Comparison of ENCODE assay signal across 9 mouse cellular contexts in genomic region chr17:23746311-23746710, GRCm38 (mm10). TPM values are rescaled to one million over a fixed set of nuclear protein-coding genes. Genes with fewer than 3 reads are reported as not detected.
DNase-seq lines count a peak whose midpoint lies in the region; ATAC-seq and TF ChIP-seq lines count a peak whose summit lies in the region.
"Had no signal": no experiment of that assay in that cellular context is flagged by ENCODE, and none has a peak within 500 bp of the region (broad histone marks: within the 10 kb centered on the region; RNA-seq: fewer than 3 reads in every experiment).

No protein-coding gene starts in this region.

- H3K79me2 ChIP-seq in MEL (ENCODE audit: control insufficient read depth, insufficient read depth, low read length, poor library complexity): no peaks in the 10 kb centered on the region

- peaks cover 14 to 25% of the 10 kb centered on the region in 2 experiments; a peak in 3 of 4 replicates for H3K4me1 ChIP-seq in heart, embryonic 14.5 days (ENCODE audit: control insufficient read depth in 2 of 2, insufficient read depth in 2 of 2, low read length in 2 of 2)
- H3K4me1 ChIP-seq in MEL (ENCODE audit: control insufficient read depth in 1 of 2, insufficient read depth in 2 of 2, low read length in 2 of 2): peaks cover 4 to 23% of the 10 kb centered on the region in 2 experiments; a peak in 3 of 4 replicates
- peaks cover 12% of the 10 kb centered on the region for H3K4me1 ChIP-seq in hindbrain, embryonic 11.5 days (replicated peaks; ENCODE audit: control insufficient read depth, insufficient read depth, low read length)
- peaks cover 29% of the 10 kb centered on the region for H3K4me1 ChIP-seq in midbrain, embryonic 12.5 days

- H3K4me2 ChIP-seq in heart, embryonic 14.5 days (ENCODE audit: low read length): peak overlapping the region; percentile 60
- peak overlapping the region; percentile 57 for H3K4me2 ChIP-seq in hindbrain, embryonic 11.5 days (replicated peaks; ENCODE audit: low read depth, low read length)
- peak overlapping the region; percentile 70 for H3K4me2 ChIP-seq in midbrain, embryonic 12.5 days (replicated peaks)

- peaks cover 71% of the 10 kb centered on the region for H3K27me3 ChIP-seq in heart, embryonic 14.5 days (ENCODE audit: control insufficient read depth, insufficient read depth, low read length)
- H3K27me3 ChIP-seq in MEL (ENCODE audit: control insufficient read depth in 1 of 2, insufficient read depth in 2 of 2, low read length in 2 of 2): no peaks in the 10 kb centered on the region
- H3K27me3 ChIP-seq in hindbrain, embryonic 11.5 days (ENCODE audit: control insufficient read depth, insufficient read depth, low read length): peaks cover 65% of the 10 kb centered on the region
- H3K27me3 ChIP-seq in midbrain, embryonic 12.5 days: peaks cover 70% of the 10 kb centered on the region

- H3K36me3 ChIP-seq in heart, embryonic 14.5 days (ENCODE audit: control insufficient read depth, insufficient read depth, low read length): peaks cover 2% of the 10 kb centered on the region
- H3K36me3 ChIP-seq in MEL (ENCODE audit: control insufficient read depth in 1 of 2, insufficient read depth in 2 of 2, low read length in 2 of 2): peaks cover 0 to 4% of the 10 kb centered on the region in 2 experiments; a peak in 2 of 4 replicates
- no peaks in the 10 kb centered on the region for H3K36me3 ChIP-seq in hindbrain, embryonic 11.5 days (ENCODE audit: control insufficient read depth, insufficient read depth, low read length)
- peaks cover 1% of the 10 kb centered on the region for H3K36me3 ChIP-seq in midbrain, embryonic 12.5 days
- H3K36me3 ChIP-seq: liver, embryonic 15.5 days had no signal

- no peak for TF ChIP-seq RAD21 in MEL (IDR thresholded peaks at IDR 0.05; ENCODE audit: low read depth, low read length)

- TF ChIP-seq CTCF in MEL (IDR thresholded peaks at IDR 0.05 in 2 of 3, conservative IDR thresholded peaks at IDR 0.05 in 1 of 3; ENCODE audit: control insufficient read depth in 1 of 3, insufficient read depth in 1 of 3, low read depth in 2 of 3, low read length in 3 of 3, poor library complexity in 1 of 3, severe bottlenecking in 1 of 3): peak; percentile 10 to 57 (median 37); a peak in 4 of 6 replicates

- H3K27ac ChIP-seq in heart, embryonic 14.5 days (replicated peaks in 1 of 2; ENCODE audit: control insufficient read depth in 1 of 2, insufficient read depth in 1 of 2, low read depth in 2 of 2, low read length in 2 of 2): no peak overlapping the region
- no peak overlapping the region for H3K27ac ChIP-seq in MEL (ENCODE audit: control insufficient read depth, low read depth, low read length)
- no peak overlapping the region for H3K27ac ChIP-seq in hindbrain, embryonic 11.5 days (ENCODE audit: low read depth, low read length)
- no peak overlapping the region for H3K27ac ChIP-seq in midbrain, embryonic 12.5 days (replicated peaks)
- H3K27ac ChIP-seq: liver, embryonic 15.5 days had no signal

- H3K4me3 ChIP-seq in heart, embryonic 14.5 days (ENCODE audit: control insufficient read depth in 1 of 2, insufficient read depth in 1 of 2, low read depth in 1 of 2, low read length in 2 of 2): no peak overlapping the region
- no peak overlapping the region for H3K4me3 ChIP-seq in MEL (ENCODE audit: control insufficient read depth in 1 of 2, insufficient read depth in 1 of 2, low read depth in 2 of 2, low read length in 2 of 2)
- peak overlapping the region; percentile 29 for H3K4me3 ChIP-seq in hindbrain, embryonic 11.5 days (ENCODE audit: low read depth, low read length)
- peak overlapping the region; percentile 40; the same call in 1 of the 2 replicates for H3K4me3 ChIP-seq in midbrain, embryonic 12.5 days

- TF ChIP-seq POLR2A in MEL (IDR thresholded peaks at IDR 0.05; ENCODE audit: control insufficient read depth in 1 of 2, insufficient read depth in 1 of 2, low read depth in 1 of 2, low read length in 2 of 2, poor library complexity in 1 of 2): no peak

- no peak for DNase-seq in heart, adult 18-20 months
- peak; percentile 48 for DNase-seq in MEL (ENCODE audit: low read depth, low spot score)
- DNase-seq in hindbrain, embryonic 11.5 days (ENCODE audit: low spot score): peak; percentile 31
- no peak for DNase-seq in left cerebral cortex, adult 18-20 months (ENCODE audit: low spot score in 2 of 2)
- no peak for DNase-seq in adipocyte (ENCODE audit: low spot score)

- no peaks in the 10 kb centered on the region for H3K9me3 ChIP-seq in heart, embryonic 14.5 days (ENCODE audit: control insufficient read depth, low read length)
- H3K9me3 ChIP-seq in MEL (replicated peaks; ENCODE audit: insufficient read depth, low read length): no peaks in the 10 kb centered on the region
- no peaks in the 10 kb centered on the region for H3K9me3 ChIP-seq in hindbrain, embryonic 11.5 days (ENCODE audit: control insufficient read depth, low read length)
- H3K9me3 ChIP-seq in midbrain, embryonic 12.5 days: no peaks in the 10 kb centered on the region
- H3K9me3 ChIP-seq: liver, embryonic 15.5 days had no signal

- 5% methylated on average over 12 of the region's 12 CpGs for WGBS in heart, embryonic 14.5 days
- WGBS in hindbrain, embryonic 11.5 days: 2% methylated on average over 12 of the region's 12 CpGs
- WGBS in midbrain, embryonic 12.5 days: 1% methylated on average over 12 of the region's 12 CpGs

- TF ChIP-seq EP300 in MEL (IDR thresholded peaks at IDR 0.05; ENCODE audit: low read depth in 1 of 2, low read length in 2 of 2): no peak

- ATAC-seq in heart, embryonic 14.5 days (ENCODE audit: insufficient number of reproducible peaks, insufficient read depth, low FRiP score, low read depth): no peak
- no peak for ATAC-seq in hindbrain, embryonic 11.5 days (ENCODE audit: low FRiP score)
- no peak for ATAC-seq in midbrain, embryonic 12.5 days (ENCODE audit: low FRiP score, low read depth)
- ATAC-seq in megakaryocyte-erythroid progenitor cell, adult 5-6 weeks (replicated peaks; ENCODE audit: low FRiP score, low TSS enrichment, poor library complexity, severe bottlenecking): no peak

- no peak overlapping the region for H3K9ac ChIP-seq in heart, embryonic 14.5 days (ENCODE audit: low read length)
- no peak overlapping the region for H3K9ac ChIP-seq in MEL (ENCODE audit: control insufficient read depth, low read depth, low read length, poor library complexity, severe bottlenecking)
- H3K9ac ChIP-seq in hindbrain, embryonic 11.5 days (ENCODE audit: low read depth, low read length): no peak overlapping the region
- no peak overlapping the region for H3K9ac ChIP-seq in midbrain, embryonic 12.5 days (replicated peaks)
- H3K9ac ChIP-seq: liver, embryonic 15.5 days had no signal

RNA-seq across cellular contexts. Expression of gene Kremen2, which starts 0.7 kb away (rescaled TPM):
- polyA plus RNA-seq in heart, embryonic 14.5 days (2014; fragmentation: Nextera tagmentation; extraction: Ambion mirVana): not detected in 2 replicates
- under 1 TPM; 0.15 to 0.18 TPM for total RNA-seq in heart, adult 18-20 months (2021)
- total RNA-seq in MEL (2012; rRNA removed): 0.10 TPM in 1 of 2 replicates, not detected in the other
- polyA plus RNA-seq in MEL (2012; ENCODE audit: insufficient read depth in 1 of 2, insufficient read length in 2 of 2, low read depth in 1 of 2, low replicate concordance in 2 of 2, missing spikeins in 1 of 2): under 1 TPM in 1 of 2 experiments, not detected in 1; 0.11 TPM
- polyA plus RNA-seq in hindbrain, embryonic 11.5 days (2014; fragmentation: Nextera tagmentation; extraction: Ambion mirVana): 2.0 and 2.6 TPM in 2 replicates
- polyA plus RNA-seq in midbrain, embryonic 12.5 days (2016; fragmentation: Nextera tagmentation; extraction: Ambion mirVana): 1.2 and 1.5 TPM in 2 replicates
- under 1 TPM; 0.60 to 0.82 TPM for total RNA-seq in left cerebral cortex, adult 18-20 months (2021)
- total RNA-seq in megakaryocyte-erythroid progenitor cell, adult 5-6 weeks (2014; fragmentation: Nextera tagmentation): 0.52 TPM in 1 of 2 replicates, not detected in the other
- not detected in 2 replicates for total RNA-seq in megakaryocyte-erythroid progenitor cell, adult 5-6 weeks (2017)
- polyA plus RNA-seq: liver, embryonic 15.5 days had no signal

RNA-seq across cellular contexts. Expression of gene Paqr4, which starts 5.6 kb away (rescaled TPM):
- 10.6 and 12.7 TPM in 2 replicates for polyA plus RNA-seq in heart, embryonic 14.5 days (2014; fragmentation: Nextera tagmentation; extraction: Ambion mirVana)
- 10 to 100 TPM; 22.9 to 29.2 TPM for total RNA-seq in heart, adult 18-20 months (2021)
- 5.2 and 6.5 TPM in 2 replicates for total RNA-seq in MEL (2012; rRNA removed)
- polyA plus RNA-seq in MEL (2012; ENCODE audit: insufficient read depth in 1 of 2, insufficient read length in 2 of 2, low read depth in 1 of 2, low replicate concordance in 2 of 2, missing spikeins in 1 of 2): 10 to 100 TPM in 1 of 2 experiments, not detected in 1; 10.7 TPM
- polyA plus RNA-seq in hindbrain, embryonic 11.5 days (2014; fragmentation: Nextera tagmentation; extraction: Ambion mirVana): 28.0 and 28.9 TPM in 2 replicates
- 40.4 and 41.2 TPM in 2 replicates for polyA plus RNA-seq in midbrain, embryonic 12.5 days (2016; fragmentation: Nextera tagmentation; extraction: Ambion mirVana)
- 10 to 100 TPM; 54.6 to 63.9 TPM for total RNA-seq in left cerebral cortex, adult 18-20 months (2021)
- total RNA-seq in megakaryocyte-erythroid progenitor cell, adult 5-6 weeks (2014; fragmentation: Nextera tagmentation): 7.2 and 13.3 TPM in 2 replicates
- 6.2 and 11.6 TPM in 2 replicates for total RNA-seq in megakaryocyte-erythroid progenitor cell, adult 5-6 weeks (2017)

RNA-seq across cellular contexts. Expression of gene Pkmyt1, which starts 20.2 kb away (rescaled TPM):
- polyA plus RNA-seq in heart, embryonic 14.5 days (2014; fragmentation: Nextera tagmentation; extraction: Ambion mirVana): 27.2 and 28.1 TPM in 2 replicates
- 1 to 10 TPM; 1.1 to 1.4 TPM for total RNA-seq in heart, adult 18-20 months (2021)
- total RNA-seq in MEL (2012; rRNA removed): 15.8 and 16.6 TPM in 2 replicates
- 10 to 100 TPM in 1 of 2 experiments, not detected in 1; 49.8 TPM for polyA plus RNA-seq in MEL (2012; ENCODE audit: insufficient read depth in 1 of 2, insufficient read length in 2 of 2, low read depth in 1 of 2, low replicate concordance in 2 of 2, missing spikeins in 1 of 2)
- 30.2 and 31.3 TPM in 2 replicates for polyA plus RNA-seq in hindbrain, embryonic 11.5 days (2014; fragmentation: Nextera tagmentation; extraction: Ambion mirVana)
- 36.9 and 40.8 TPM in 2 replicates for polyA plus RNA-seq in midbrain, embryonic 12.5 days (2016; fragmentation: Nextera tagmentation; extraction: Ambion mirVana)
- total RNA-seq in left cerebral cortex, adult 18-20 months (2021): 1 to 10 TPM; 5.3 to 5.4 TPM
- 40.3 and 43.8 TPM in 2 replicates for total RNA-seq in megakaryocyte-erythroid progenitor cell, adult 5-6 weeks (2014; fragmentation: Nextera tagmentation)
- total RNA-seq in megakaryocyte-erythroid progenitor cell, adult 5-6 weeks (2017): 8.1 and 10.6 TPM in 2 replicates

RNA-seq across cellular contexts. Expression of gene 1520401A03Rik, which starts 23.7 kb away (rescaled TPM):
- polyA plus RNA-seq in heart, embryonic 14.5 days (2014; fragmentation: Nextera tagmentation; extraction: Ambion mirVana): not detected in 2 replicates
- total RNA-seq in heart, adult 18-20 months (2021): not detected
- total RNA-seq in MEL (2012; rRNA removed): not detected in 2 replicates
- not detected for polyA plus RNA-seq in MEL (2012; ENCODE audit: insufficient read depth in 1 of 2, insufficient read length in 2 of 2, low read depth in 1 of 2, low replicate concordance in 2 of 2, missing spikeins in 1 of 2)
- 0.08 TPM in 1 of 2 replicates, not detected in the other for polyA plus RNA-seq in hindbrain, embryonic 11.5 days (2014; fragmentation: Nextera tagmentation; extraction: Ambion mirVana)
- polyA plus RNA-seq in midbrain, embryonic 12.5 days (2016; fragmentation: Nextera tagmentation; extraction: Ambion mirVana): 0.14 TPM in 1 of 2 replicates, not detected in the other
- under 1 TPM; 0.16 to 0.19 TPM for total RNA-seq in left cerebral cortex, adult 18-20 months (2021)
- total RNA-seq in megakaryocyte-erythroid progenitor cell, adult 5-6 weeks (2014; fragmentation: Nextera tagmentation): not detected in 2 replicates
- total RNA-seq in megakaryocyte-erythroid progenitor cell, adult 5-6 weeks (2017): not detected in 2 replicates

RNA-seq across cellular contexts. Expression of gene Flywch1, which starts 25.1 kb away (rescaled TPM):
- polyA plus RNA-seq in heart, embryonic 14.5 days (2014; fragmentation: Nextera tagmentation; extraction: Ambion mirVana): 42.4 TPM in 2 replicates
- 10 to 100 TPM; 38.1 to 40.7 TPM for total RNA-seq in heart, adult 18-20 months (2021)
- total RNA-seq in MEL (2012; rRNA removed): 14.8 and 15.3 TPM in 2 replicates
- 10 to 100 TPM in 1 of 2 experiments, not detected in 1; 29.7 TPM for polyA plus RNA-seq in MEL (2012; ENCODE audit: insufficient read depth in 1 of 2, insufficient read length in 2 of 2, low read depth in 1 of 2, low replicate concordance in 2 of 2, missing spikeins in 1 of 2)
- 127 and 135 TPM in 2 replicates for polyA plus RNA-seq in hindbrain, embryonic 11.5 days (2014; fragmentation: Nextera tagmentation; extraction: Ambion mirVana)
- polyA plus RNA-seq in midbrain, embryonic 12.5 days (2016; fragmentation: Nextera tagmentation; extraction: Ambion mirVana): 212 and 220 TPM in 2 replicates
- 100 to 1,000 TPM; 459 to 507 TPM for total RNA-seq in left cerebral cortex, adult 18-20 months (2021)
- total RNA-seq in megakaryocyte-erythroid progenitor cell, adult 5-6 weeks (2014; fragmentation: Nextera tagmentation): 7.6 and 11.7 TPM in 2 replicates
- total RNA-seq in megakaryocyte-erythroid progenitor cell, adult 5-6 weeks (2017): 12.5 and 15.4 TPM in 2 replicates

Comparison
In these comparisons a context has a peak if more than half of its experiments do, and no peak if none do; other contexts are left out.
1. H3K4me3 ChIP-seq: peak in hindbrain, embryonic 11.5 days (single experiment) and midbrain, embryonic 12.5 days (single experiment); none in heart, embryonic 14.5 days (0 of 2) and MEL (0 of 2).
2. DNase-seq: peak in MEL (single experiment) and hindbrain, embryonic 11.5 days (single experiment); none in heart, adult 18-20 months (0 of 2), left cerebral cortex, adult 18-20 months (0 of 2) and adipocyte (single experiment).
3. Peak in every context shown above with its lines, with median percentiles within 50 percentile points of each other: H3K4me2 ChIP-seq.